Mouse (Mus musculus) forebrain, embryonic 16.5 days (tissue): ENCODE measurements around the gene Cers5. TPM values are rescaled to one million over a fixed set of nuclear protein-coding genes. Genes with fewer than 3 reads are reported as not detected.
"Not testable (repeated sequence)": the region's sequence is repeated elsewhere in the genome, so short reads cannot be mapped to it uniquely, and the experiment has no call there.

Experiments
- ATAC-seq: fragments of 200-750 bp; cut with Nextera tagmentation; 2 replicates; pipeline ENCODE4 v1.8.0; 2017; ENCODE audit warnings: mild to moderate bottlenecking, moderate library complexity
- H3K27ac ChIP-seq: fragments of 300-500 bp; sonication (generic); 2 replicates; pipeline ENCODE4 v1.5.1; 2014; ENCODE audit warnings: low read length, control low read depth
- H3K27me3 ChIP-seq: fragments of 300-500 bp; sonication (generic); replicated peaks from 2 replicates; pipeline ENCODE4 v1.6.1; 2014; ENCODE audit warnings: low read length; ENCODE audit not compliant: control insufficient read depth, insufficient read depth
- H3K36me3 ChIP-seq: fragments of 300-500 bp; sonication (generic); 2 replicates; pipeline ENCODE4 v1.6.1; 2014; ENCODE audit not compliant: control insufficient read depth, insufficient read depth
- H3K4me1 ChIP-seq: fragments of 300-500 bp; sonication (generic); replicated peaks from 2 replicates; pipeline ENCODE4 v1.6.1; 2014; ENCODE audit warnings: low read length; ENCODE audit not compliant: control insufficient read depth, insufficient read depth
- H3K4me2 ChIP-seq: fragments of 300-500 bp; sonication (generic); 2 replicates; pipeline ENCODE4 v1.6.1; 2014; ENCODE audit warnings: mild to moderate bottlenecking, low read length, control low read depth
- H3K4me3 ChIP-seq: fragments of 300-500 bp; sonication (generic); replicated peaks from 2 replicates; pipeline ENCODE4 v1.5.1; 2014; ENCODE audit warnings: mild to moderate bottlenecking, low read length, control low read depth
- H3K9ac ChIP-seq: fragments of 300-500 bp; sonication (generic); replicated peaks from 2 replicates; pipeline ENCODE4 v1.6.1; 2014; ENCODE audit warnings: low read depth, low read length, control low read depth
- H3K9me3 ChIP-seq: fragments of 300-500 bp; sonication (generic); 2 replicates; pipeline ENCODE4 v1.6.1; 2016; ENCODE audit warnings: low read length; ENCODE audit not compliant: control insufficient read depth
- WGBS: fragments of 180-500 bp; shearing (Covaris S2); extraction: QIAGEN DNeasy Blood & Tissue Kit; methylation state at CpG from one replicate; pipeline ENCODE4 v1.1.7; 2014; 5-methylcytosine and 5-hydroxymethylcytosine counted together
- polyA plus RNA-seq: library from polyadenylated mRNA; unstranded; fragments of >200 nt; fragmentation: Nextera tagmentation; extraction: Ambion mirVana; gene quantifications from 2 replicates; pipeline ENCODE4 v1.2.1, GENCODE M21; 2015

Cers5 gene
- polyA plus RNA-seq, 1 experiment from 2014 or later = 77.9 TPM

GRCm38 (mm10) chr15:99704881-99705280 lies 67.8 kb downstream of the Cers5 start:
- 29% methylated on average over 7 of the region's 7 CpGs for WGBS
- no peak for ATAC-seq
- Histone ChIP-seq H3K36me3 (peaks cover 25% of the 10 kb centered on the region), H3K9ac (no peak overlapping the region), H3K27me3 (no peaks in the 10 kb centered on the region), H3K4me2 (peak overlapping the region; percentile 83), H3K4me3 (peak overlapping the region; percentile 68; the same call in 1 of the 2 replicates), H3K27ac (peak overlapping the region; percentile 61), H3K4me1 (peaks cover 34% of the 10 kb centered on the region), H3K9me3 (no peaks in the 10 kb centered on the region)

- Histone ChIP-seq H3K27me3 (no peaks in the 10 kb centered on the region), H3K36me3 (peaks cover 20% of the 10 kb centered on the region)
- 21% methylated on average over 23 of the region's 23 CpGs for WGBS
Observed at GRCm38 (mm10) chr15:99704041-99704681, 68.5 kb downstream of the Cers5 start.

GRCm38 (mm10) chr15:99703676-99704040 lies 69.0 kb downstream of the Cers5 start:
- peaks cover 14% of the 10 kb centered on the region for H3K36me3 ChIP-seq
- H3K4me3 ChIP-seq = peak overlapping the region; percentile 68
- ATAC-seq = no peak
- peaks cover 34% of the 10 kb centered on the region for H3K4me1 ChIP-seq
- 66% methylated on average over 5 of the region's 5 CpGs for WGBS
- H3K9ac ChIP-seq = peak overlapping the region; percentile 90; the same call in 1 of the 2 replicates
- H3K4me2 ChIP-seq = peak overlapping the region; percentile 83
- peak overlapping the region; percentile 61; the same call in 1 of the 2 replicates for H3K27ac ChIP-seq
- H3K27me3 ChIP-seq = no peaks in the 10 kb centered on the region
- H3K9me3 ChIP-seq = no peaks in the 10 kb centered on the region

More at GRCm38 (mm10) chr15:99704041-99704681, 68.5 kb downstream of the Cers5 start:
- Histone ChIP-seq H3K4me1 (peaks cover 34% of the 10 kb centered on the region), H3K4me2 (peak overlapping the region; percentile 83), H3K27ac (peak overlapping the region; percentile 61), H3K9ac (peak overlapping the region; percentile 50), H3K9me3 (no peaks in the 10 kb centered on the region), H3K4me3 (peak overlapping the region; percentile 68)
- no peak for ATAC-seq

- H3K36me3 ChIP-seq = peaks cover 10% of the 10 kb centered on the region
- no peak for ATAC-seq
- H3K27me3 ChIP-seq = no peaks in the 10 kb centered on the region
- WGBS = 64% methylated on average over 9 of the region's 9 CpGs
- H3K9ac ChIP-seq = peak overlapping the region; percentile 90
- H3K4me1 ChIP-seq = peaks cover 34% of the 10 kb centered on the region
- no peaks in the 10 kb centered on the region for H3K9me3 ChIP-seq
- H3K4me2 ChIP-seq = peak overlapping the region; percentile 83
- H3K27ac ChIP-seq = peak overlapping the region; percentile 93
- H3K4me3 ChIP-seq = peak overlapping the region; percentile 68
Observed at GRCm38 (mm10) chr15:99703104-99703503, 69.6 kb downstream of the Cers5 start.

- Histone ChIP-seq H3K4me1 (peaks cover 34% of the 10 kb centered on the region), H3K27me3 (peaks cover 2% of the 10 kb centered on the region; the same call in 1 of the 2 replicates), H3K36me3 (peaks cover 3% of the 10 kb centered on the region), H3K9me3 (no peaks in the 10 kb centered on the region), H3K4me3 (peak within 1 kb of the TSS; percentile 68), H3K9ac (peak within 1 kb of the TSS; percentile 90), H3K27ac (peak within 1 kb of the TSS; percentile 93), H3K4me2 (peak within 1 kb of the TSS; percentile 83)
- WGBS = under 1% methylated on average over 63 of the region's 71 CpGs
- peak; percentile 98 for ATAC-seq
Observed at GRCm38 (mm10) chr15:99701999-99702900, 70.4 kb downstream of the Cers5 start, which contains the start of gene Smarcd1. Gene Smarcd1, plus strand, starts transcription at chr15:99702129.

- Histone ChIP-seq H3K4me2 (peak overlapping the region; percentile 34), H3K9ac (peak overlapping the region; percentile 90), H3K27ac (peak overlapping the region; percentile 93), H3K4me3 (peak overlapping the region; percentile 68), H3K4me1 (peaks cover 34% of the 10 kb centered on the region)
- peak; percentile 0; the same call in 1 of the 2 replicates for ATAC-seq
- not testable (repeated sequence) for H3K27me3 ChIP-seq, H3K9me3 ChIP-seq, H3K36me3 ChIP-seq
- 48% methylated on average over 16 of the region's 16 CpGs for WGBS
Observed at GRCm38 (mm10) chr15:99701640-99701998, 71.1 kb downstream of the Cers5 start.

GRCm38 (mm10) chr15:99700219-99701106 lies 72.2 kb downstream of the Cers5 start:
- Histone ChIP-seq H3K9me3 (no peaks in the 10 kb centered on the region), H3K4me3 (no peak overlapping the region), H3K36me3 (peaks cover 5% of the 10 kb centered on the region), H3K9ac (no peak overlapping the region), H3K27me3 (peaks cover 9% of the 10 kb centered on the region), H3K27ac (no peak overlapping the region), H3K4me2 (no peak overlapping the region), H3K4me1 (peaks cover 31% of the 10 kb centered on the region)
- 88% methylated on average over 18 of the region's 18 CpGs for WGBS
- ATAC-seq = no peak

GRCm38 (mm10) chr15:99699715-99700114 lies 73.0 kb downstream of the Cers5 start:
- H3K4me1 ChIP-seq = peaks cover 29% of the 10 kb centered on the region
- 87% methylated on average over 10 of the region's 10 CpGs for WGBS
- peaks cover 5% of the 10 kb centered on the region for H3K36me3 ChIP-seq
- no peaks in the 10 kb centered on the region for H3K9me3 ChIP-seq
- no peak for ATAC-seq
- H3K4me2 ChIP-seq = no peak overlapping the region
- H3K4me3 ChIP-seq = no peak overlapping the region
- H3K27me3 ChIP-seq = peaks cover 9% of the 10 kb centered on the region
- no peak overlapping the region for H3K9ac ChIP-seq
- no peak overlapping the region for H3K27ac ChIP-seq
